Mouse (Mus musculus) gastrocnemius, postnatal 4 days (tissue): ENCODE measurements around the gene Tmem60. TPM values are rescaled to one million over a fixed set of nuclear protein-coding genes. Genes with fewer than 3 reads are reported as not detected.

Source experiments
- DNase-seq, 2 experiments: peaks; one replicate each; pipeline ENCODE4 v3.0.0; 2021 to 2022; ENCODE audit warnings: low spot score in 2 of 2, mixed read lengths in 2 of 2
- long read RNA-seq, 2 experiments: library from polyadenylated mRNA; stranded (forward); transcript quantifications; one replicate each; pipeline ENCODE4 v2.0.0; 2021
- total RNA-seq, 2 experiments: library from RNA; stranded (reverse); gene quantifications; 2 replicates each; pipeline ENCODE4 v1.2.3; 2021

Gene Tmem60
- 10 to 100 TPM; 18.4 to 20.8 TPM for total RNA-seq
- long read RNA-seq, experiment 1, transcript Tmem60-201 (2 exons, 1,147 nt) = major isoform, 22 of 23 reads
- long read RNA-seq, experiment 1, partial matches to known transcripts = 1 of 23 reads
- long read RNA-seq, experiment 1, other reads (novel, unspliced or antisense) = 0 of 23 reads
- long read RNA-seq, experiment 2, transcript Tmem60-201 (2 exons, 1,147 nt) = major isoform, 23 of 23 reads
- long read RNA-seq, experiment 2, partial matches to known transcripts = 0 of 23 reads
- long read RNA-seq, experiment 2, other reads (novel, unspliced or antisense) = 0 of 23 reads

- peak; percentile 99 for DNase-seq
Observed at GRCm38 (mm10) chr5:20881915-20882800, at the start of gene Tmem60, which contains the start of gene Phtf2. Tmem60 (plus strand) TSS chr5:20882191. Phtf2 (minus strand) TSS chr5:20882124.

GRCm38 (mm10) chr5:20834399-20834798, 47.6 kb upstream of the Tmem60 start:
- DNase-seq = no peak

- no peak for DNase-seq
Observed at GRCm38 (mm10) chr5:20837082-20837481, 44.9 kb upstream of the Tmem60 start.

- DNase-seq = no peak
Observed at GRCm38 (mm10) chr5:20843405-20843804, 38.6 kb upstream of the Tmem60 start.

- no peak for DNase-seq
Observed at GRCm38 (mm10) chr5:20843816-20844215, 38.2 kb upstream of the Tmem60 start.

- no peak for DNase-seq
Observed at GRCm38 (mm10) chr5:20847010-20847409, 35.0 kb upstream of the Tmem60 start.

GRCm38 (mm10) chr5:20855066-20855465, 26.9 kb upstream of the Tmem60 start:
- DNase-seq = no peak

- no peak for DNase-seq
Observed at GRCm38 (mm10) chr5:20858404-20858803, 23.6 kb upstream of the Tmem60 start.

GRCm38 (mm10) chr5:20860565-20860964, 21.4 kb upstream of the Tmem60 start:
- DNase-seq = no peak

- no peak for DNase-seq
Observed at GRCm38 (mm10) chr5:20861901-20862300, 20.1 kb upstream of the Tmem60 start.

- no peak for DNase-seq
Observed at GRCm38 (mm10) chr5:20864216-20864969, 17.6 kb upstream of the Tmem60 start.

- DNase-seq = no peak
Observed at GRCm38 (mm10) chr5:20865193-20865755, 16.7 kb upstream of the Tmem60 start.

GRCm38 (mm10) chr5:20873146-20873545, 8.8 kb upstream of the Tmem60 start:
- no peak for DNase-seq

GRCm38 (mm10) chr5:20876934-20877426, 5.0 kb upstream of the Tmem60 start:
- DNase-seq = no peak

- no peak for DNase-seq
Observed at GRCm38 (mm10) chr5:20880386-20880785, 1.6 kb upstream of the Tmem60 start.

- peak in 1 of 2 experiments; percentile 50 for DNase-seq
Observed at GRCm38 (mm10) chr5:20880797-20881775, 905 bp upstream of the Tmem60 start.

GRCm38 (mm10) chr5:20884036-20884620, 2.1 kb downstream of the Tmem60 start:
- no peak for DNase-seq

GRCm38 (mm10) chr5:20897446-20898167, 15.6 kb downstream of the Tmem60 start:
- DNase-seq = no peak

GRCm38 (mm10) chr5:20904647-20905046, 22.7 kb downstream of the Tmem60 start:
- DNase-seq = no peak
